Mouse (Mus musculus): ENCODE measurements around the gene Slc7a10.

- TF ChIP-seq CTCF (IDR thresholded peaks at IDR 0.05; ENCODE audit: borderline replicate concordance, insufficient read depth, low read length): no peak
- no peak for TF ChIP-seq POLR2A (IDR thresholded peaks at IDR 0.05; ENCODE audit: low read depth, low read length)
These were observed 35.3 kb upstream of the Slc7a10 start for GRCm38 (mm10) chr7:35150860-35151259.

All from embryonic fibroblast, embryonic 13.5 days (primary cell).